Mouse (Mus musculus) 416B (cell line): Measurements from ENCODE around the gene Pnkd.
A peak's percentile ranks its signal among the peaks of the same experiment; 100 is the strongest.
"Not testable (repeated sequence)": the region's sequence is repeated elsewhere in the genome, so short reads cannot be mapped to it uniquely, and the experiment has no call there.

Experiments
- DNase-seq: peaks from one replicate; pipeline ENCODE4 v3.0.0; 2011; ENCODE audit warnings: low read depth

The Pnkd gene

GRCm38 (mm10) chr1:74389831-74390286 is 105.1 kb downstream of the Pnkd start:
- peak; percentile 83 for DNase-seq

- DNase-seq, result peak; percentile 91
Observed at GRCm38 (mm10) chr1:74390287-74390906, 105.7 kb downstream of the Pnkd start.

GRCm38 (mm10) chr1:74390924-74391748 is 106.4 kb downstream of the Pnkd start, which contains the start of gene Ctdsp1:
Gene Ctdsp1, plus strand, starts transcription at chr1:74391509.
- DNase-seq, result peak; percentile 96

GRCm38 (mm10) chr1:74391844-74392441 is 107.2 kb downstream of the Pnkd start:
- DNase-seq, result peak; percentile 72

GRCm38 (mm10) chr1:74392446-74392994 is 107.8 kb downstream of the Pnkd start:
- DNase-seq, result no peak

GRCm38 (mm10) chr1:74393010-74393409 is 108.3 kb downstream of the Pnkd start:
- DNase-seq, result no peak

- DNase-seq, result no peak
Observed at GRCm38 (mm10) chr1:74393697-74394096, 109.0 kb downstream of the Pnkd start.

- DNase-seq, result no peak
Observed at GRCm38 (mm10) chr1:74394311-74394710, 109.6 kb downstream of the Pnkd start.

GRCm38 (mm10) chr1:74394858-74395257 is 110.1 kb downstream of the Pnkd start:
- DNase-seq, result no peak

- no peak for DNase-seq
Observed at GRCm38 (mm10) chr1:74395290-74395689, 110.6 kb downstream of the Pnkd start.

- not testable (repeated sequence) for DNase-seq
Observed at GRCm38 (mm10) chr1:74396456-74397222, 111.9 kb downstream of the Pnkd start.

- peak; percentile 98 for DNase-seq
Observed at GRCm38 (mm10) chr1:74397268-74397918, 112.7 kb downstream of the Pnkd start.

GRCm38 (mm10) chr1:74397919-74398451 is 113.3 kb downstream of the Pnkd start:
- peak; percentile 86 for DNase-seq

- no peak for DNase-seq
Observed at GRCm38 (mm10) chr1:74400531-74400930, 115.8 kb downstream of the Pnkd start.

GRCm38 (mm10) chr1:74401015-74401702 is 116.4 kb downstream of the Pnkd start:
- no peak for DNase-seq
